Mouse (Mus musculus): ENCODE measurements around the gene Fbn1.

DNA sequence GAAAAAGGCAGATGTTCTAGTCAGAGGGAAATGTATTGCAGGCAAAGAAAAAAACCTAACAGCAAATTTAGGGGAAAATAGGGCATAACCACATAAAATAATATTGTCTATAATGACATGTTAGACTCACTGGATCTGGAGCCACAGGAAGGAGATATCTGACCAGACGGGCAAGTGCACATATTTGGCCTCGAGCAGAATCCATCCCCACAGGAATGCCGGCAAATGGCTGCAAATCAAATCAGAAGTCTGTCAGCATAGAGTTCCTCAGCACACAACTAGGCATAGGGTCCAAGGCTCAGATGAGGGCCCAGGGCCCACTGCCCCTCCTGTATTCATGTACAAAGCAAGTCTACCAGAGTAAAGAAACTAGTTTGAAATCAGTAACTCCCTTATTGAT is 30.4 kb downstream of the Fbn1 start:
- TF ChIP-seq CTCF (IDR thresholded peaks at IDR 0.05; ENCODE audit: insufficient read depth, low read length) (no peak), POLR2A (IDR thresholded peaks at IDR 0.05; ENCODE audit: borderline replicate concordance, extremely low read depth, low read depth, low read length) (no peak)

Data from lung, adult 2 months (tissue).